Mouse (Mus musculus): Measurements from ENCODE around the gene Olfr374.

- TF ChIP-seq POLR2A (IDR thresholded peaks at IDR 0.05; ENCODE audit: extremely low read depth, insufficient read depth, low read length) (no peak), CTCF (IDR thresholded peaks at IDR 0.05; ENCODE audit: low read depth, low read length) (no peak)
These were observed 15.2 kb downstream of the Olfr374 start for GRCm38 (mm10) chr8:72121997-72122396.

Measured in liver, adult 2 months (tissue).